Mouse (Mus musculus) cortical plate, adult 2 months (tissue): ENCODE data around the gene Fermt1. TPM values are rescaled to one million over a fixed set of nuclear protein-coding genes. Genes with fewer than 3 reads are reported as not detected.

Experiments used
- H3K27ac ChIP-seq: fragments of 200-500 bp; 2 replicates; pipeline ENCODE4 v1.5.1; 2012; ENCODE audit warnings: low read length, control low read depth, inconsistent platforms; ENCODE audit not compliant: insufficient read depth
- H3K4me1 ChIP-seq: fragments of 200-500 bp; 2 replicates; pipeline ENCODE4 v1.6.1; 2011; ENCODE audit warnings: low read length; ENCODE audit not compliant: control insufficient read depth, insufficient read depth
- H3K4me3 ChIP-seq: fragments of 200-500 bp; 2 replicates; pipeline ENCODE4 v1.5.1; 2011; ENCODE audit warnings: mild to moderate bottlenecking, low read length, control low read depth; ENCODE audit not compliant: insufficient read depth
- CTCF ChIP-seq: fragments of 200-500 bp; IDR thresholded peaks from 2 replicates; pipeline ENCODE4 v1.5.1; 2011; ENCODE audit warnings: mild to moderate bottlenecking, control low read depth, low read length; ENCODE audit not compliant: insufficient read depth; ENCODE audit errors: extremely low read depth
- POLR2A ChIP-seq: fragments of 200-500 bp; IDR thresholded peaks from 2 replicates; pipeline ENCODE4 v1.6.1; 2011; ENCODE audit warnings: mild to moderate bottlenecking, low read length, control low read depth; ENCODE audit not compliant: insufficient read depth; ENCODE audit errors: extremely low read depth
- polyA plus RNA-seq: library from polyadenylated mRNA; depleted of rRNA; stranded (reverse); fragments of >200 nt; gene quantifications from 2 replicates; pipeline ENCODE4 v1.2.3, GENCODE M21; 2012; rRNA removed

Gene Fermt1
- 0.09 and 0.25 TPM in 2 replicates for polyA plus RNA-seq

DNA sequence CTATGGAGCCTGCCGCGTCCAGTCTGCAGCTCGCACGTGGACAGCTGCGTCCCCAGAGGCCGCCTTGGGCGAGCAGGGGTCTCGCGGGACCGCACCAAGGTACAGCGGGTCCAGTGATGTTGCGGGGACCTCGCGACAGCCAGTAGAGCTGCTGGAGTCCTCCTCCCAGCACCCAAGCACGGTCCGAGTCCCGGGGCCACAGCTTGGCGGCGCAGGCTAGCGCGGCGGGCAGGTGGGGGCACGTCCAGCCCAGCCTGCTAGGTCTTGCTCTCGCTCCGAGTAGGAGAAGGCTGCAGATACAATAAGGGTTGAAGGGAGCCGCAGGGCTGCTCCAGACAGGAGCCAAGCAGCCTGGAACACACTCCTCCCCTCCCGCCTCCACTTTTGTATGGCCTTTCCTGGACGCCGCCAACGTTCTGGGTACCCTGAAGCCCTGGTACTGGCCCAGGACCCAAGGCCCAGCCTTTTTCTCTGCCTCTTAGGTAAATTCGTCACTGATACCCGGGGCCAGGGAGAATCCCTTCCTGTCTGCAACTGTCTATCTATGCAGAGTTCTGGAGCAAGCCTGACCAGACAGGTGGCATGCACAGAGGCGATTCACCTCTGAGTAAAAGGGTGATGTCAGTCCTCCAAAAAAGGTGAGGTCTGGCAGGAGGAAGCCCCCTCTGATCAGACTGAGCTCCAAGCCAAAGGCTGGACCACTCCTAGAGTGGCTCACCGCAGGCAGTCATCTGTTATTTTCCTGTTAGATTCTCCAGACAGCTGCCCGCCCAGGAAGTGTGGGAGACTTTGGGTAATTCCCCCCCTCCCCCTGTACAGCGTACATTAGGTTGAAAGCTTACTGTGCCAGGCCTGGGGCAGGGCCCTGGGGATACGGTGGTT, at the start of gene Fermt1:
Fermt1 (minus strand) TSS at position 581 of the 882 bp plus-strand sequence.
- 0 out of 2 replicates have a peak within 1 kb of the TSS, but pooled peaks have one; percentile 18 for H3K4me3 ChIP-seq
- TF ChIP-seq CTCF (no peak), POLR2A (no peak)
- no peak within 1 kb of the TSS for H3K27ac ChIP-seq

DNA sequence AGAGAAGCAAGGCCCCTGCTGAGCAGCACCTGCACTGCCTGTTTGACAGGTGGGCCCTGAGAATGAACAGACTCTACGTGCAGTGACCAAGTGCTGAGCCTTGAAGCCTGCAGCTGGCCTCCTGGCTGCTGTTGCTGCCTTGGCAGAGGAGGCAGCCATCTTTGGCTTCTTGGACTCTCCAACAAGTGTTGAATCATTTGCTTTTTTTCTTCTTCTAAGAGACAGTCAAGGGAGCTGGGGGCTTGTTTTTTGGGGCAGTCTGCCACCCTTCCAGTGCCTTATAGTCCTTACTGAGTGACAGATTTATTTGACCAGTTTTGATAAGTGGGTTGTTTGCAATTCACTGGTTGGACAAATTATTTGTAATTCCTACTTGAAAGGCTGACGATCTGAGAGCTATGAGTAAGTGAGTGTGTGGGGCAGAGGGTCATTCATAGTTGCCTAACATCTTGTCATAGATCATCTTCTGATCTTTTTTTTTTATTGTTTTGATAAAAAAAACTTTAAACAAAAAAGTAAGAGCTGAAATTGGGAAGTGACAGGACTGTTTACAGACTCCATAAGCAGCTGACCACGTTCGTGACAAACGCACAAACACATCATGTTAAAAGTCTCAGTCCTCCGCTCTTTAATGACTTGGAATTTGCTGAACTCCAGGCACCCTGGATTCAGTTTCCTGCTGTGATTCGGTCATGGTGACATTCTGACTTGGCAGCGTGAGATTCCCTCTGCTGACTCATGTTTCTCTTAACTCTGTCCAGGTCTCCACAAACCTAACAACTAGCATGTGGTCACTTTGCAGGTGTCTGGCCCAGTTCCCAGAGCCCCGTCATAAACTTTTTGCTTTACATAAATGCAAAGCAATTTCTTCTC, 47.2 kb upstream of the Fermt1 start:
- Histone ChIP-seq H3K27ac (no peak overlapping the region), H3K4me1 (no peaks in the 10 kb centered on the region), H3K4me3 (no peak overlapping the region)
- TF ChIP-seq CTCF (no peak), POLR2A (no peak)

More for the DNA sequence above, at the start of gene Fermt1:
- H3K4me1 ChIP-seq: no peaks in the 10 kb centered on the region

GRCm38 (mm10) chr2:132989778-132990564, 44.3 kb upstream of the Fermt1 start:
- TF ChIP-seq POLR2A: no peak
- no peak for TF ChIP-seq CTCF

GRCm38 (mm10) chr2:132973346-132973745, 27.6 kb upstream of the Fermt1 start:
- no peaks in the 10 kb centered on the region for H3K4me1 ChIP-seq
- no peak overlapping the region for H3K4me3 ChIP-seq
- no peak for TF ChIP-seq POLR2A
- no peak for TF ChIP-seq CTCF
- no peak overlapping the region for H3K27ac ChIP-seq

More at GRCm38 (mm10) chr2:132989778-132990564, 44.3 kb upstream of the Fermt1 start:
- no peak overlapping the region for H3K27ac ChIP-seq
- H3K4me3 ChIP-seq: no peak overlapping the region
- H3K4me1 ChIP-seq: no peaks in the 10 kb centered on the region

DNA sequence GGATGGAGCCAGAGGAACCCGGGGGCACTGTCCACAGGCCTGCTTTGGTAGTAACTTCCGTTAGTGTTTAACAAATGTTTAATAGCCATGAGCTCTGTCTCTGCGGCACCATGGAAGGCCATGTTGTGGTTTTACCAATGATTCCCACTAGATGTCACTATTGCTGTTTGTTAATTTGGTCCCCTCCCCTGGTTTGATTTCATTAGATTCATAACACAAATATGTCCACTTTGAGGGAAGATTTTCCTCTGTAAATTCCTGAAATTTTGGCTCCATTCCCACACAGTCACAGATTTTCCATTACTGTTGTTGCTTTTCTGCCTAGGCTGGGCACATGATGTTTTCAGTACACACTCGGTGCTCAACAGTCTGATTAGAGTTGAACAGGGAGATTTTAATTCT, 25.1 kb upstream of the Fermt1 start:
- TF ChIP-seq POLR2A (no peak), CTCF (peak; percentile 45; the same call in 1 of the 2 replicates)
- Histone ChIP-seq H3K4me1 (no peaks in the 10 kb centered on the region), H3K4me3 (no peak overlapping the region), H3K27ac (no peak overlapping the region)

DNA sequence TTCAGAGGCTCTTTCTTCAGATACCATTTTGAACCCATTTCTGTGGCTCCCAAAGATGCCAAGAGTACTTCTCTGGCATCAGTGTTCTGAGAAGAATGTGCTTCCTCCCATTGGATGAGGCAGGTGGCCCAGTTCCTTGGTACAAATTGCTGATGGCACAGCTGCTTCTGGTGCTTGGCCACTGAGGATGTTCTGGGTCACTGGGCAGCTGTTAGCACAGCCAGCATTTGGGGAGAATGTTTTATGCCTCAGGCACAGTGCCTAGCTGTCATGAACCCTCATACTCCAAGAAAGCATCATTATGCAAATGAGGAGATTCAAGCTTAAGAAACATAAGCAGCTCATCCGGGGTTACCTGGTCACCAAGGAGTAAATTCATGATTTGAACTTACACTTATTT, 12.1 kb upstream of the Fermt1 start:
- H3K4me3 ChIP-seq: no peak overlapping the region
- no peaks in the 10 kb centered on the region for H3K4me1 ChIP-seq
- H3K27ac ChIP-seq: no peak overlapping the region
- no peak for TF ChIP-seq CTCF
- TF ChIP-seq POLR2A: no peak

DNA sequence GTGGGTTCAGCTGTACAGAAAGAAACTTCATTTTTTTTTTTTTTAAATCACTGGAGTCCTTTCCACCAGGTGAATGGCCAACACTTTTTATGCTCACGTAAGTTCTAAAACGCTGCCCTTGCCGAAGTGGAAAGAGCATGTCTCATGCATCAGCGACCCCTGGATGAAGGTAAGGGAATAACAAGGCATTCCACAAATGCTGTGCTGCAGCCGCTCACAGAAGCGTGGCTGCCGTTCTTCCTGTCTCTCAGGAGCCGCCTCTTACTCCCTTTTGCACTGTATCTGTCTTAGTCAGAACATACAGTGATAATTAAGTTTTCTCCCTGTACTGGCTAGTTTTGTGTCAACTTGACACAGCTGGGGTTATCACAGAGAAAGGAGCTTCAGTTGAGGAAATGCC, 6.5 kb upstream of the Fermt1 start:
- TF ChIP-seq POLR2A: no peak
- TF ChIP-seq CTCF: peak; percentile 72
- Histone ChIP-seq H3K27ac (no peak overlapping the region), H3K4me3 (no peak overlapping the region), H3K4me1 (no peaks in the 10 kb centered on the region)

- Histone ChIP-seq H3K27ac (no peak overlapping the region), H3K4me1 (no peaks in the 10 kb centered on the region), H3K4me3 (no peak overlapping the region)
- no peak for TF ChIP-seq POLR2A
- TF ChIP-seq CTCF: no peak
Observed at GRCm38 (mm10) chr2:132948174-132948573, 2.5 kb upstream of the Fermt1 start.

- no peak overlapping the region for H3K4me3 ChIP-seq
- no peak for TF ChIP-seq CTCF
- TF ChIP-seq POLR2A: no peak
- no peak overlapping the region for H3K27ac ChIP-seq
- H3K4me1 ChIP-seq: no peaks in the 10 kb centered on the region
Observed at GRCm38 (mm10) chr2:132946976-132947375, 1.3 kb upstream of the Fermt1 start.
